ENCODE assay signal across 18 mouse cellular contexts in the genomic region with DNA sequence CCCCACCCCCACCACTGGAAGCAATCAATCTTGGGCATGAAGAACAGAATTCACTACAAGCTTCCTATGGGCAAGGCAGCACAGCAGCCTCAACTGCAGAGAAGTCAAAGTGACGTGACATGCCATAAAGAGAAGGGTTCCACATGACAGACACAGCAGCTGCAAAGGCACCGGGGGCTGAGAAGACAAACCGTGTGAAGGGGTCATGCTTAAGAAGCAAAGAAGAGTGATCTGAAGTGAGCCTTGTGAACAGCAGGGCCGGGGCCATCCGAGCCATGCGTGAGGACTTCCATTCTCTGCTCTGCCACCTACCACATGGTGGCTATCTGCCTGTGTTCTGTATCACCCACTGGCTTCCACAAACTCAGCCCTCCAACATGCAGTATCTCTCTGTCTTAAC. TPM values are rescaled to one million over a fixed set of nuclear protein-coding genes. Genes with fewer than 3 reads are reported as not detected.
DNase-seq lines count a peak whose midpoint lies in the region.
"Had no signal": no experiment of that assay in that cellular context is flagged by ENCODE, and none has a peak within 500 bp of the region (broad histone marks: within the 10 kb centered on the region; RNA-seq: fewer than 3 reads in every experiment).

No protein-coding gene starts in this region.

- DNase-seq in embryo, embryonic 10 days (ENCODE audit: low spot score): peak; percentile 17
- DNase-seq in embryo, embryonic 9.5 days (ENCODE audit: extremely low spot score): no peak
- peak; percentile 68 for DNase-seq in spleen, postnatal 36 days (ENCODE audit: low spot score in 2 of 2)
- DNase-seq in spleen, adult 18-20 months: no peak
- peak; percentile 25 for DNase-seq in thymus, postnatal 4 days
- no peak for DNase-seq in thymus, postnatal 36 days
- no peak for DNase-seq in kidney, postnatal 14 days
- DNase-seq in adrenal gland, postnatal 36 days: no peak
- DNase-seq: adrenal gland, adult 2 months; adrenal gland, postnatal 14 days; cerebellum, adult 11-12 months; cerebellum, adult 8-10 months; cerebellum, postnatal 10 days; cerebellum, postnatal 36 days; forebrain, postnatal 0 days; gastrocnemius, adult 2 months; gastrocnemius, postnatal 14 days; heart, adult 11 months had no signal

RNA-seq across cellular contexts. Expression of a gene that starts 45.7 kb away (rescaled TPM):
- 10 to 100 TPM; 16.4 to 22.0 TPM for total RNA-seq in adrenal gland, postnatal 36 days (2021)

Comparison
In these comparisons a context has a peak if more than half of its experiments do, and no peak if none do; other contexts are left out.
1. DNase-seq: peak in embryo, embryonic 10 days (single experiment), spleen, postnatal 36 days (2 of 2) and thymus, postnatal 4 days (single experiment); none in embryo, embryonic 9.5 days (single experiment), spleen, adult 18-20 months (0 of 2), thymus, postnatal 36 days (0 of 2), kidney, postnatal 14 days (single experiment) and adrenal gland, postnatal 36 days (0 of 2).